Mouse (Mus musculus): ENCODE data around the gene Kcnh1. TPM values are rescaled to one million over a fixed set of nuclear protein-coding genes. Genes with fewer than 3 reads are reported as not detected.

The Kcnh1 gene
- polyA plus RNA-seq, 1 experiment from 2014 or later = 0.64 TPM

DNA sequence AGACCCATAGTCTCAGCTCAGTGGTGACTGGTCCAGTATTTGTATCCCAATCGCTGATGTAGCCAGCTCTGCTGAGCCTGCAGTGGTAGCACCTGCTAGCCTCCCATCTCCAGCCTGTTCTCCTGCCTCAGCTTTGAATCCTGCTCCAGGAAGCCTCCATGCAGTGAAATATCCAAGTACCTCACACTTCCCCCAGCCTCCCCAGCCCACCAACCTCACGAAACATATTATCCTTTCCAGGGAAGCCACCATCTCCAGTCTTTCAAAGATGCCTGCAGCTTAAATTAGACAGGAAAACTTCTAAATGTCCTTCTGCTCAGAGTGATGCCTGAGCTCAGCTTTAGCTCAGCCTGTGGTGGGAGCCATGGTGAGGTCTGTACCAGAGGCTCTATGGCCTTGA is 168.6 kb downstream of the Kcnh1 start:
- Histone ChIP-seq H3K9me3 (ENCODE audit: control insufficient read depth, low read length) (no peaks in the 10 kb centered on the region), H3K27ac (ENCODE audit: low read length) (no peak overlapping the region), H3K4me1 (ENCODE audit: control insufficient read depth, insufficient read depth, low read length) (no peaks in the 10 kb centered on the region), H3K9ac (ENCODE audit: low read depth, low read length) (no peak overlapping the region), H3K4me3 (ENCODE audit: low read length) (no peak overlapping the region), H3K4me2 (ENCODE audit: low read depth, low read length) (no peak overlapping the region), H3K36me3 (ENCODE audit: control insufficient read depth, insufficient read depth, low read length) (no peaks in the 10 kb centered on the region), H3K27me3 (replicated peaks; ENCODE audit: control insufficient read depth, insufficient read depth, low read length) (no peaks in the 10 kb centered on the region)
- ATAC-seq = no peak
- WGBS = 85% methylated on average over 2 of the region's 2 CpGs

DNA sequence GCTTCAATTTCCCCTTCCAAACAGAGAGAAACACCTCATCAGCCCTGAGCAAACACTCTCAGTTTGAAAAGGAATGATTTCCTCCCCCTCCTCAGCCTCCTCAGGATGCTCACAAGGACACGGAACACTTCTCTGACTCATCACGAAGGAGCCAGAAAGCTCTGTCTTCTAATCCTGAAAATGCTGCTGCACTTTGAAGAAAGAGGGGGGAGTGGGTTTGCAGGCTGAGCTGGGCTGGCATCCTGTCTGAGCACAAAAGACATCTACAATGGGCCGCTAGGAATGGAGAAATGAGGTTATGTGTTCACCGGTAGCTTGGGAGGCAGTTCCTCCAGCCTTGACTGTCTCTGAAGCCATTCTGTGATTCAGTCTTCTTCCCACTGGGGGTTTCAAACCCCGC is 177.8 kb downstream of the Kcnh1 start:
- H3K27me3 ChIP-seq (replicated peaks; ENCODE audit: control insufficient read depth, insufficient read depth, low read length) = no peaks in the 10 kb centered on the region
- H3K4me1 ChIP-seq (ENCODE audit: control insufficient read depth, insufficient read depth, low read length) = no peaks in the 10 kb centered on the region; the same call in 1 of the 2 replicates
- no peaks in the 10 kb centered on the region for H3K36me3 ChIP-seq (ENCODE audit: control insufficient read depth, insufficient read depth, low read length)
- H3K4me3 ChIP-seq (ENCODE audit: low read length) = no peak overlapping the region
- no peak for ATAC-seq
- H3K9ac ChIP-seq (ENCODE audit: low read depth, low read length) = no peak overlapping the region
- H3K27ac ChIP-seq (ENCODE audit: low read length) = no peak overlapping the region
- 64% methylated on average over 5 of the region's 5 CpGs for WGBS
- peaks cover 4% of the 10 kb centered on the region; the same call in 1 of the 2 replicates for H3K9me3 ChIP-seq (ENCODE audit: control insufficient read depth, low read length)
- no peak overlapping the region for H3K4me2 ChIP-seq (ENCODE audit: low read depth, low read length)

- no peak overlapping the region for H3K27ac ChIP-seq (ENCODE audit: low read length)
- no peaks in the 10 kb centered on the region for H3K4me1 ChIP-seq (ENCODE audit: control insufficient read depth, insufficient read depth, low read length)
- H3K4me2 ChIP-seq (ENCODE audit: low read depth, low read length) = no peak overlapping the region
- no peak for ATAC-seq
- peaks cover 4% of the 10 kb centered on the region; the same call in 1 of the 2 replicates for H3K9me3 ChIP-seq (ENCODE audit: control insufficient read depth, low read length)
- H3K27me3 ChIP-seq (replicated peaks; ENCODE audit: control insufficient read depth, insufficient read depth, low read length) = no peaks in the 10 kb centered on the region
- H3K9ac ChIP-seq (ENCODE audit: low read depth, low read length) = no peak overlapping the region
- H3K4me3 ChIP-seq (ENCODE audit: low read length) = no peak overlapping the region
- 78% methylated on average over 4 of the region's 4 CpGs for WGBS
- H3K36me3 ChIP-seq (ENCODE audit: control insufficient read depth, insufficient read depth, low read length) = no peaks in the 10 kb centered on the region
Observed at GRCm38 (mm10) chr1:192371943-192372614, 181.5 kb downstream of the Kcnh1 start.

DNA sequence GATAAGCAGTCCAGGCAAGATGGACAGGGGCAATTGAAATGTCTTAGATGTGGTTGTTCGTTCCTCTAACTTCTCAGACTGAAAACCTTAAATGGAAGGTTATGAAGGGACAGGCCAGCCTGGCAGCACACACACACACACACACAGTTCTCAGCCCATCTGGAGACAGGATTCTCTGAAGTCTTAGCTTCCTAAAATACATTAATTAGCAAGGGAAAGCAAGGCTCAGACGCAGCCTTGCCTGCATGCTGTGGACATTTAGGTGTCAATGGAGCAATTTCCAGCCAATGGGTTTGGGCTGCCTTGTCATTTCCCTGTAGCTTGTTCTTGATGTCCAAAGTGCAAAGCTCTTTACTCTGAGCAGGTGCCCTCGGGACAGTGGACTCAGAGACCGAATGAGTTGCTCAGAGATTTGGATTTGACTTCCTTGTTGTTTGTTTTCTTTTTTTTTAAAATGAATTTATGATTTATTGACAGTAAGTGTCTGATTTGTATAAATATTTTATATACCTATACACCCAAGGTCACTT is 188.0 kb downstream of the Kcnh1 start:
- peak; percentile 84 for ATAC-seq
- H3K4me2 ChIP-seq (ENCODE audit: low read depth, low read length) = no peak overlapping the region
- no peaks in the 10 kb centered on the region for H3K36me3 ChIP-seq (ENCODE audit: control insufficient read depth, insufficient read depth, low read length)
- 60% methylated on average over 4 of the region's 4 CpGs for WGBS
- no peaks in the 10 kb centered on the region for H3K4me1 ChIP-seq (ENCODE audit: control insufficient read depth, insufficient read depth, low read length)
- H3K4me3 ChIP-seq (ENCODE audit: low read length) = no peak overlapping the region
- H3K27ac ChIP-seq (ENCODE audit: low read length) = no peak overlapping the region
- no peaks in the 10 kb centered on the region for H3K9me3 ChIP-seq (ENCODE audit: control insufficient read depth, low read length)
- no peak overlapping the region for H3K9ac ChIP-seq (ENCODE audit: low read depth, low read length)
- no peaks in the 10 kb centered on the region for H3K27me3 ChIP-seq (replicated peaks; ENCODE audit: control insufficient read depth, insufficient read depth, low read length)

GRCm38 (mm10) chr1:192380596-192381041 is 190.0 kb downstream of the Kcnh1 start:
- Histone ChIP-seq H3K9me3 (ENCODE audit: control insufficient read depth, low read length) (no peaks in the 10 kb centered on the region), H3K4me1 (ENCODE audit: control insufficient read depth, insufficient read depth, low read length) (no peaks in the 10 kb centered on the region), H3K27ac (ENCODE audit: low read length) (no peak overlapping the region), H3K36me3 (ENCODE audit: control insufficient read depth, insufficient read depth, low read length) (no peaks in the 10 kb centered on the region), H3K4me2 (ENCODE audit: low read depth, low read length) (no peak overlapping the region), H3K9ac (ENCODE audit: low read depth, low read length) (no peak overlapping the region), H3K4me3 (ENCODE audit: low read length) (no peak overlapping the region), H3K27me3 (replicated peaks; ENCODE audit: control insufficient read depth, insufficient read depth, low read length) (no peaks in the 10 kb centered on the region)
- 65% methylated on average over 5 of the region's 5 CpGs for WGBS
- ATAC-seq = peak; percentile 22; the same call in 1 of the 2 replicates

DNA sequence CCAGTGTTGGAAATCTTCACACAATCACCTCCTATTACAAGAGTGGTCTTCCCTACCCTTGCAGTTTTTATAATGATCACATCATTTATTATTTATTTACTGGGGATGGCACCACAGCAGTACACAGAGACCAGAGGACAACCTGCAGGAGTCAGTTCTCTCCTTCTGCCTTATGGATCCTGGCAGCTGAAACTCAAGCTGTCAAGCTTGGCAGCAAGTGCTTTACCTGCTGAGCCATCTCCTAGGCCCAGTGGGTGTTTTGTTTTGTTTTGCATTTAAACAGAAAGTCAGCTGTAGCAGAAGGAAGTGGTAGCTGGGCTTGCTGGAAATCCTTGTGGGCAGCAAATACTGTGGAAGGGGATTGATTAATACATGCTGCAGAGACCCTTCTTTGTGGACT is 197.1 kb downstream of the Kcnh1 start:
- ATAC-seq = no peak
- H3K9ac ChIP-seq (ENCODE audit: low read depth, low read length) = no peak overlapping the region

DNA sequence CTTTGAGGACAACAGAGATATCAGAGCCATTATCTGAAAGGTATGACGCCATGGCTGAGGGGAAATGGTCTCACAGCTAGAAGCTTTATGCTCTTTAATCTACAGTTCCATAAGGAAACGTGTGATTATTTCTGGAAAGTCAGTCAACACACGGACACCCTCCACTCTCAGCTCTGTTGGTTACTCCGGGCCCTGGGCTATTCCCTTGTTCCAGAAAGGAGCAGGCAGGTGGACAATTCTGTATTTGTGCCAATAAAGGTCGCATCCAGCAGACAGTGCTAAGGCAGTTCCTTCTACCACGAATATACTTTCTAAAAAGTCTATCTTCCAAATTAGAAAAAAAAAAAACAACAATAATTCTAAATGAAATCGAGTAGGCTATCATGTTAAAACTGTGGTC is 200.5 kb downstream of the Kcnh1 start:
- H3K27me3 ChIP-seq (replicated peaks; ENCODE audit: control insufficient read depth, insufficient read depth, low read length) = no peaks in the 10 kb centered on the region
- WGBS = 70% methylated on average over 7 of the region's 7 CpGs
- ATAC-seq = no peak
- peaks cover 9% of the 10 kb centered on the region; the same call in 1 of the 2 replicates for H3K4me1 ChIP-seq (ENCODE audit: control insufficient read depth, insufficient read depth, low read length)
- H3K9me3 ChIP-seq (ENCODE audit: control insufficient read depth, low read length) = no peaks in the 10 kb centered on the region
- no peak overlapping the region for H3K9ac ChIP-seq (ENCODE audit: low read depth, low read length)
- H3K4me2 ChIP-seq (ENCODE audit: low read depth, low read length) = no peak overlapping the region
- H3K36me3 ChIP-seq (ENCODE audit: control insufficient read depth, insufficient read depth, low read length) = no peaks in the 10 kb centered on the region
- no peak overlapping the region for H3K4me3 ChIP-seq (ENCODE audit: low read length)
- no peak overlapping the region for H3K27ac ChIP-seq (ENCODE audit: low read length)

More for the DNA sequence above, 197.1 kb downstream of the Kcnh1 start:
- Histone ChIP-seq H3K4me3 (ENCODE audit: low read length) (no peak overlapping the region), H3K4me2 (ENCODE audit: low read depth, low read length) (no peak overlapping the region), H3K27ac (ENCODE audit: low read length) (no peak overlapping the region), H3K36me3 (ENCODE audit: control insufficient read depth, insufficient read depth, low read length) (no peaks in the 10 kb centered on the region), H3K4me1 (ENCODE audit: control insufficient read depth, insufficient read depth, low read length) (no peaks in the 10 kb centered on the region), H3K27me3 (replicated peaks; ENCODE audit: control insufficient read depth, insufficient read depth, low read length) (no peaks in the 10 kb centered on the region), H3K9me3 (ENCODE audit: control insufficient read depth, low read length) (no peaks in the 10 kb centered on the region)

GRCm38 (mm10) chr1:192392232-192392631 is 201.7 kb downstream of the Kcnh1 start:
- 58% methylated on average over 2 of the region's 2 CpGs for WGBS
- no peaks in the 10 kb centered on the region for H3K27me3 ChIP-seq (replicated peaks; ENCODE audit: control insufficient read depth, insufficient read depth, low read length)
- H3K9ac ChIP-seq (ENCODE audit: low read depth, low read length) = no peak overlapping the region
- H3K9me3 ChIP-seq (ENCODE audit: control insufficient read depth, low read length) = no peaks in the 10 kb centered on the region
- peaks cover 9% of the 10 kb centered on the region; the same call in 1 of the 2 replicates for H3K4me1 ChIP-seq (ENCODE audit: control insufficient read depth, insufficient read depth, low read length)
- H3K4me3 ChIP-seq (ENCODE audit: low read length) = no peak overlapping the region
- no peaks in the 10 kb centered on the region for H3K36me3 ChIP-seq (ENCODE audit: control insufficient read depth, insufficient read depth, low read length)
- no peak overlapping the region for H3K4me2 ChIP-seq (ENCODE audit: low read depth, low read length)
- peak; percentile 91 for ATAC-seq
- H3K27ac ChIP-seq (ENCODE audit: low read length) = no peak overlapping the region

DNA sequence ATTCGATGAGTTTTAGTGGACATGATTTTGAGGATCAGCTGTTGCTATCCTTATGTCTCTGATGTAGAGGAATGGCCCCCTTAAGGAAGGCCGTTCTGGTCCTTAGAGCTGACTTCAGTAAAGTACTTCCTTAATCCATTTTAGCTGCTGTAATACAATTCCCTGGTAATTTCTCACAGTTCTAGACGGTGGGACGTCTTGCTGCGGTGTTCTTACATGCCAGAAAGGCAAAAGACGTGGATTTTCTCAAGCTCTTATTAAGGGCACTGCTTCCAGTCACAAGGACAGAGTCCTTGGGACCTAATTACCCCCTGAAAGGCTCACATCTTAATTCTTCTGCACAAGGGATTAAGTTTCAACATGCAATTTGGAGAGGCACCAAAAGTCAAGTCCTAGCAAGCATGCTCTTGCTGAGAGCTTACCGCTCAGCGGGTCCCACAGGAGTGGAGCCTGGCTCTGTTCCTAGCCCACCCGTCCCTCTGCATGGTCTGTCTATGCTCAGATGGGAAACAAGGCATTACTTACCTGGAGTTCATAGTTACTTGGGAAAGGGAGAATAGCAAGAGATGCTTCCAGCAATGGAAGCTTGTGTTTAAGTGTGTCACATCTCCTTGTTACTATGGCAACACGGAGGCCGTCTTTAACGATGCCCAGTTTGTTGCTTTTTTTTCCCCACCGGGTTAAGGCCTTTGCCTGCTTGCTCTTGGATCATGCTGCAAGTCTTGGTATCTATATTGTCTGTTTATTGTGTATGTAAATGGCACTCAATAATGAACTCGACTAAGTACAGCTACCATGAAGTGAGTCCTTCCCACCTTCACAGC is 209.3 kb downstream of the Kcnh1 start:
- Histone ChIP-seq H3K27ac (ENCODE audit: low read length) (no peak overlapping the region), H3K36me3 (ENCODE audit: control insufficient read depth, insufficient read depth, low read length) (no peaks in the 10 kb centered on the region), H3K4me3 (ENCODE audit: low read length) (no peak overlapping the region), H3K4me1 (ENCODE audit: control insufficient read depth, insufficient read depth, low read length) (peaks cover 4% of the 10 kb centered on the region), H3K4me2 (ENCODE audit: low read depth, low read length) (no peak overlapping the region), H3K27me3 (replicated peaks; ENCODE audit: control insufficient read depth, insufficient read depth, low read length) (no peaks in the 10 kb centered on the region), H3K9ac (ENCODE audit: low read depth, low read length) (no peak overlapping the region), H3K9me3 (ENCODE audit: control insufficient read depth, low read length) (no peaks in the 10 kb centered on the region)
- 81% methylated on average over 14 of the region's 14 CpGs for WGBS
- no peak for ATAC-seq
